Mouse (Mus musculus): ENCODE data around the gene Acin1.

DNA sequence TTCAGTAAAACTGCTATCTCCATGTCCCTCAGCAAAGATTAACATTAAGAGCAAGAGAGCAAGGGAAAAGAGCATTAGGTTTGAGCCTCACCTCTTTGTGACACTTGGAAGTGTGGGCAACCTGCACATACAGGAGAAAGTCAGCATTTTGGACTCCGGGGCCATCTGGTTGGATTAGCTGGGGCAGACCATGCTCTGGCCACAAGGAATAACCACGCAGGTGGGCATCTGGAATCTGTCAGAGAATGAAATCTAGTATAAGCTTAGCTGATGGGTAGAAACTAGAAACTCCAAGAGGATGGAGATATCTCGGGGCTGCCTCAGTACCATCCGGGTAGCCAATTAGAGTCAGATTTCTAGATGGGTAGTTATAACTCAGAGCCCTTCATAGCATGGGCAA is 10.0 kb upstream of the Acin1 start:
- TF ChIP-seq CTCF (conservative IDR thresholded peaks at IDR 0.05; ENCODE audit: insufficient read depth, insufficient read length, low read depth, low read length) (no peak), POLR2A (IDR thresholded peaks at IDR 0.05; ENCODE audit: low read depth, low read length) (no peak)

Measured in kidney, adult 2 months (tissue).